Mouse (Mus musculus): ENCODE results near the gene Rcc2.
A peak's percentile ranks its signal among the peaks of the same experiment; 100 is the strongest.

Gene Rcc2

DNA sequence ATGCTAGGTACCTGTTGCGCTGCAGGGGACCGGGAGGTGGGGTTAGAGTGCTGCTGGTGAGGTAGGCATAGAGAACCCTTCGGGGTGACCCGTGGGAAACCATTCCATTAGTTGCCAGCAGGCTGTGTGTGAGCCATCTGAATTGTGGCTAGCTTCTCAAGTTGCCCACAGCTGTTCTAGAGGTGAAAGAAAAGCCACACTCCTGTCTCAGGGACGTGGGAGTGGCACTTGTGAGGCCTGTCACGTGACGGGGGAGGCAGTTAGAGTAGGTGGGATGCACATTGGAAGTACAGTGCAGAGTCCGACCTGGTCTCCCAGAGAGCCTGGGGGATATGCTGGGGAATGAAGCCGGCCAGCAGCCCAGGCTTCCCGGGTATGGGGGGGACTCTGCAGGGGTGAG is 9.3 kb downstream of the Rcc2 start:
- no peak for DNase-seq (ENCODE audit: low read depth)

DNA sequence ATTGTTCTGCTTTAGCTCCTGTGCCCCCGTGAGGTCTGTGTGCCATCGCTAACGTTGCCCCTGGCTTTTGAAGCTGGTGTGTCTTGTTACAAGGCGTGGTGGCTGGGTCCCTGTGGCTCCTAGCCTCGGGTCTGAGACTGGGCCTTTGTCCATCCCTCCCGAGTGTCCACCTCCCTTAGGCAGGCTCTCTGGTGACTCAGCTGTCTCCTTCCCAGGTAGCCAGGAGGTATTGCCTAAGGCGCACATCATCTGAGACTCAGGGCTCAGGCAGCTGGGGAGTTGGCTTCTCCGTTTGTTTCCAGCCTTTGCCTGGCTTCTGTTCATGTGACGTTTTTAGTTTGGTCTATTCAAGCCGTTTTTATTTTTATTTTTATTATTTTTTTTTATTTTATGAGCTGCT is 10.4 kb downstream of the Rcc2 start:
- DNase-seq (ENCODE audit: low read depth), result no peak

GRCm38 (mm10) chr4:140711360-140711759 is 11.0 kb downstream of the Rcc2 start:
- no peak for DNase-seq (ENCODE audit: low read depth)

- DNase-seq (ENCODE audit: low read depth), result peak; percentile 90
Observed at GRCm38 (mm10) chr4:140713480-140714365, 13.4 kb downstream of the Rcc2 start.

- no peak for DNase-seq (ENCODE audit: low read depth)
Observed at GRCm38 (mm10) chr4:140714586-140714985, 14.2 kb downstream of the Rcc2 start.

DNA sequence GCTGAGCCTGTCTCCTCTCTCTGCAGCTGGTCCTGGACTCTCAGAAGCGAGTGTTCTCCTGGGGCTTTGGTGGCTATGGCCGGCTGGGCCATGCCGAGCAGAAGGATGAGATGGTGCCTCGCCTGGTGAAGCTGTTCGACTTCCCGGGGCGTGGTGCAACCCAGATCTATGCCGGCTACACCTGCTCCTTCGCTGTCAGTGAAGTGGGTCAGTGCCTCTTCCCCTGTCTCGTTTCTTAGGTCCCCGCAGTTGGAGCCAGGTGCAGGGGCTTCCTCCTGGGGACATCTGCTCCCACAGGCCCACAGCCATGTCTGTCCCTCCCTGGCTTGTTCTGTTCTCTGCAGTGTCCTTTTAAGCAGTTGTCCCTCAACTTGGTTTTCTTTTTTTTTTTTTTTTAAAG is 16.7 kb downstream of the Rcc2 start:
- DNase-seq (ENCODE audit: low read depth), result no peak

DNA sequence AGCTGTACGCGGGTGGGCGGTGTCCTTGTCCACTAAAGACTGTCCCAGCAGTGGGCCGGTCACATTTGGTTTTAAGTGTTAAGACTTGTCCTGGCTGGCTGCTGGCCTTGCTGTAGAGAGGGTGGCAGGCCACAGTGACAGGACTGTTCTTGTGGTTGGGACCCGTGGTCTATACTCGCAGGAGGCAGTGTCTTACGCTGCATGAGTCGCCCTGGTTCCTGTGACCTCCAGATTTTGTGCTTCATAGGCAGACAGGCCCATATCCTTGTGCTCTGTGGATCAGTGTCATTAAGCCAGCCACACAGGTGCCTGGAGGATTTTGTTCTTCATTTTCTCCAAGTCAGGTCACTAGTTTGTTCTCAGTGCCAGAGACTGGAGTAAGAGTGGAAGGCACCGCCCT is 18.1 kb downstream of the Rcc2 start:
- DNase-seq (ENCODE audit: low read depth), result no peak

DNA sequence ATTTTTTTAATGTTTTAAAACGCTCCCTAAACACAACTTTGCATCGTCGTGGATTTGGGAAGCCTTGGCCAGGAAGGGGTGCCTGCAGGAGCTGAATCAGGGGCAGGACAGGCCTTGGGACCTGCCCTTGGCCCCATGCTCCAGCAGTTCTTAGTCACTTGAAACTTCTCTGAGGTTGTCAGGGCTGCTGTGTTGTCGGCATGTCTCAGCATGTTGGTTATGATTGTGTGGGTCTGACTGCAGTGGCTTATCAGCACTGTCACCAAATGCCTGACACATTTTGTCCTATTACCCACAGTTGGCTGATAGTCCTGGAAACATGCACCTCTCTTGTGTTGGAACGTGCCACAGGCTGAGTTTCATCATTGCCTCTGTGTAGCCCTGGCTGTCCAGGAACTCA is 19.8 kb downstream of the Rcc2 start:
- DNase-seq (ENCODE audit: low read depth), result no peak

DNA sequence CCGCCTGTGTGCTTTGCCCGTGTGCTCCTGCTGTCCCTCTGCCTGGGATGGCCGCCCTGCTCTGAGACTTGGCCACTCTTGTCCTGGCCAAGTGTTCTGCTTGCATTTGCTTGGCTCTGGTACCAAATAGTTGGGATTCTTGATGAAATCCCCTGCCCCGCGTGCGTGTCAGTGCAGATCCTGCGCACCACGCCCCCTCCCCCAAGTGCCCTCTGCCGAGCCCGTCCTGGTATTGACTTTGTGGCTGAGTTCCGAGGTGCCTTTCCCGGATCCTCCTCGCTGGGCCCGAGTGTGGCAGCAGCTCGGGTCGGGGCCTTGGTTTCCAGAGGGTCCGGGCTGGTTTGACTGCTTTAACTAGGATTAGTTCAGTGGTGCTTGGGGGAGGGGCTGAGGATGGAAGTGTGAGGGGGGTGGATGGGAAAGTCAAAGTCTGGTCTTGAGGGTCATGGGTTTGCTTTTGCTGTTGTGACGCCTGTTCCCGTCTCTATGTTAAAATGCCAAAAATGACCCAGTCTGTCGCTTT is 21.7 kb downstream of the Rcc2 start:
- DNase-seq (ENCODE audit: low read depth), result no peak

DNA sequence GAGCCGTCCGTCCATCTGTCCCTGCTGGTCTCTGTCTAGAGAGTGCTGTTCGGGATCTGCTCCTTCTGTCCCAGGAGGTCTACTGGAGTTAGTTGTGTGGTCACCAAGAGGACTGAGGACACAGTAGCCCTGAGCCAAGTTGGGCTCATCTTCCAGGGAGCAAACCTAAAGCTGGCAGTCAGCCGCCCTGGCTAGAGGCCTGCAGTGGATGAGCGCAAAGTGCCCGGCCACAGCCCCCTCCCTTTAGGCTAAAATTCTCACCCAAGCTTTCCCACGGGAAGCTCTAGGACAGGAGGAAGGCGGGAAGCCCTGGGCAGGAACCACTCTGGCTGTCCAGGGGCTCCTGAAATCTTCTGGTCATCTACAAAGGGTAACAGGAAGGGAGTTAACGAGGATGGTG is 22.4 kb downstream of the Rcc2 start:
- no peak for DNase-seq (ENCODE audit: low read depth)

DNA sequence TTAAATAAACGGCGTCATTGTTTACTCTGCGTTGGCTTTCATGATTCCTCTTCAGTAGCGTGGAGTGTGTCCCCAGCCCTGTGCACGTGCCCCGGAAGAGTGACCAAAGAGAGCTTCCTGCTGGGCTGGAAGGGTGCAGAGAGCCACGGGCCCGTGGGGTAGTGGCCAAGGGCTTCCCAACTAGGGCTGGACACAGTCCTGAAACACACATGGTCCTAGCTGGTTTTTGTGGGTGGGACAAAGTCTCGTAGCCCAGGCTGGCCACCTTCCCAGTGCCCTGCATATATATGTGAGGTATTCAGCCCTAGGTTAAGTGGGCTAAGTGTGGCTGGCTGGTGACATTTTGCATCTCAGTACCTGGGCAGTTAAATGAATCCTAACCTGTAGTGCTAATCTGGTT is 22.9 kb downstream of the Rcc2 start:
- no peak for DNase-seq (ENCODE audit: low read depth)

GRCm38 (mm10) chr4:140723801-140724200 is 23.5 kb downstream of the Rcc2 start:
- DNase-seq (ENCODE audit: low read depth), result peak; percentile 70

DNA sequence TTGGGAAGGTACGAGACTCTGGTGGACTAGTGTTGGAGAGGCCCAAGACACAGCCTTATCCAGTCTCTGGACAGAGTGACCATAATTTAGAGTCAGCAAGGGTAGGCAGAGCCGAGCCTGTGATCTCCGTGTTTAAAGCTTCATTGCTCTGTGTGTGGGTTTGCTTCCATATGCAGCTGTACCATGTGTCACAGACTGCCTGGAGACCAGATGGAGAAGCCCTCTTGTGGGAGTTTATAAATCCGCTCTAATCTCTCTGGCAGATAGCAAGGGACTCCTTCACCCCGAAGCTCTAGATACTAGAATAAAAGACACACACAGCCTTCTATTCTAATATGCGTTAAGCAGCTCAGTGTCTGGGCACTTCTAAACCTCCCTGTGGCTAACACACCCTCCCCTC is 24.4 kb downstream of the Rcc2 start:
- DNase-seq (ENCODE audit: low read depth), result no peak

DNA sequence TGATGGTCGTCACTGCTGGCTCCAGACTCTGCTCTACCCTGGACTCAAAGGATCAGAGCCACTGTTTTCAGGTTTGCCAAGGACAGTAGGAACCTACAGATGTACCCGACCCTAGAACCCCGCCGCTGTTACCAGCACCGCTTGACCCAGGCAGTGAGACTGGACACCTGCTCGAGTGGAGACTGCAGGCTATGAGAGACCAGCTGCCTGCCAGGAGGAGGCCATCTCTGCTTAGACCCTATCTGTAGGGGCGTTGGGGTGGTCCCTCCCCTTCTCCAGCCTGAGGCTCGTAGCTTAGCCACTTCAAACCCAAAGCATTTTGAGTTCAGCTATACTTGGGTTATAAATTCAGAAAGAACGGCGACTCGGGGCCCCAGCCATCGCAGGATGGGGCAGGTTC is 26.6 kb downstream of the Rcc2 start:
- no peak for DNase-seq (ENCODE audit: low read depth)

DNA sequence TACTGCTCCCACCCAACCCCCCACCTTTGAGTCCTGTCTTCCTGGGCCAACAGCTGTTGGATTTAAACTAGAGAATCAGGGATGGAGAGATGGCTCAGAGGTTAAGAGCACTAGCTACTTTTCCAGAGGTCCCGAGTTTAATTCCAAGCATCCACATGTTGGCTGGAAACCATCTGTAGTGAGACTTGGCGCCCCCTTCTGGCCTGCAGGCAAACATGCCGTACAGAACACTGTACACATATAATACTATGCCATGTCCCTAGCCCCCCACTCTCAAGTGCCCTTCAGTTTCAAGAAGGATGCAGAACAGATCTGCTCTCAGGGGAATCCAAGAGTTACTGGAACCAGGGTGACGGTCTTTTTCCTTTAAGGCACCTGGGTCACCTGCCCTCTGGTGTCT is 31.3 kb downstream of the Rcc2 start:
- DNase-seq (ENCODE audit: low read depth), result peak; percentile 36

GRCm38 (mm10) chr4:140732871-140733270 is 32.5 kb downstream of the Rcc2 start:
- DNase-seq (ENCODE audit: low read depth), result no peak

DNA sequence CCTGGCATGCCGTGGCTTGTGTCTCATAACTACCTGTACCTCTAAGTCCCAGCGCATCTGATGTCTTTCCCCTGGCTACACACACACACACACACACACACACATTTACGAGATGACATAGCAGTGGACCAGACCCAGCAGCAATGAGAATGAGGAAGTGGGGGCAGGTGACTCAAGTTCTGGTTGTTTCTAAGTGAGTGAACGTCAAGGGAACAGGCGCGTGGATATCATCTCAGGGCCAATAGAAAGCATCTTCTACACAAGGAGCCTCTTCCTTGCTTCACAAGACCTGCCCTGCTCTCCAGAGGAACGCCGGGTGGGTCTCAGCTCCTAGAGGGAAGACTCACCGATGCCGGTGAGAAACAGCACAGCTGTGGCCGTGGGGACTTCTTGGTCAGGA is 40.3 kb downstream of the Rcc2 start:
- no peak for DNase-seq (ENCODE audit: low read depth)

- no peak for DNase-seq (ENCODE audit: low read depth)
Observed at GRCm38 (mm10) chr4:140741401-140741800, 41.1 kb downstream of the Rcc2 start.

GRCm38 (mm10) chr4:140742543-140742942 is 42.2 kb downstream of the Rcc2 start, which contains the start of gene Padi6:
Gene Padi6, minus strand, starts transcription at chr4:140742643.
- no peak for DNase-seq (ENCODE audit: low read depth)

GRCm38 (mm10) chr4:140743086-140743485 is 42.7 kb downstream of the Rcc2 start:
- no peak for DNase-seq (ENCODE audit: low read depth)

- DNase-seq (ENCODE audit: low read depth), result peak; percentile 64
Observed at GRCm38 (mm10) chr4:140744654-140745053, 44.3 kb downstream of the Rcc2 start.

DNA sequence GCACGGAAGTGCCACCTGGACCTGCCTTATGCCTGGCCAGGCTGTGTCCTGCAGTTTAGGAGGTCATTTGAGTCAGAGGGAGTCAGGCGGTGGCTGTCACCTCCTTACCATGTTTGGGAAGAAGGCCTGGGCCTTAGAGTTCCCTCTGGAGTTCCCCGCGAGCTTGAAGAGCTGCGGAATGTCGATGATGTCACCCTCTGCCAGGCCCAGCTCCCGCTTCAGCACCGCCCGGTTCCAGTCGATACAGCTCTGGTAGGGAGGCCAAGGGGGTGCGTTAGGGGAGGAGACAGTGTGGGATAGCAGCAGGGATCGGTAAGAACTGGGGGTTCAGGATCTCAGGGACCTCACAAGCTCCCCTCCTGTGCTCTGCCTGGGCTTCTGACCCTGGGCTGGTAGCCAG is 47.6 kb downstream of the Rcc2 start:
- no peak for DNase-seq (ENCODE audit: low read depth)

DNA sequence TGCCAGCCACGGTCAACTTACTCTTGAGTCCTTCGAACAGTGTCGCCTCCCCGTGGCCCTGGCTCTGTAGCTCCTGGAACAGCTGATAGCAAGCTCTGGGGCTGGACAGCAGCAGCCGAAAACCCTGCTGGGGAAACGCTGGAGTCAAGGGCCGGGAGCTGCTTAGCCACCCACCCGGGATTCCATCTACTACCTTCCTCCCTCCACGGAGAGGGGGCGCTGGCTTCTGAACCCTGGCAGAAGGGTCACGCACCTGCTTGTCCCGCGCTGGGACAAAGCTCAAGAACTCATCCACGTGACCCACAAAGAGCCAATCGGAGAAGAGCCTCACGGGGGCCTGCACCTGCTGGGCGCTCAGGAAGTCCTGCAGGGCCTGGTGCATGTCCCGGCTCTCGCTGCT is 50.0 kb downstream of the Rcc2 start:
- DNase-seq (ENCODE audit: low read depth), result peak; percentile 78

GRCm38 (mm10) chr4:140753366-140753765 is 53.0 kb downstream of the Rcc2 start:
- DNase-seq (ENCODE audit: low read depth), result no peak
